Mouse (Mus musculus): ENCODE measurements around the gene Gabrr2. TPM values are rescaled to one million over a fixed set of nuclear protein-coding genes. Genes with fewer than 3 reads are reported as not detected.

Gene Gabrr2
- total RNA-seq (2021) = 1 to 10 TPM; 1.5 to 1.6 TPM

DNA sequence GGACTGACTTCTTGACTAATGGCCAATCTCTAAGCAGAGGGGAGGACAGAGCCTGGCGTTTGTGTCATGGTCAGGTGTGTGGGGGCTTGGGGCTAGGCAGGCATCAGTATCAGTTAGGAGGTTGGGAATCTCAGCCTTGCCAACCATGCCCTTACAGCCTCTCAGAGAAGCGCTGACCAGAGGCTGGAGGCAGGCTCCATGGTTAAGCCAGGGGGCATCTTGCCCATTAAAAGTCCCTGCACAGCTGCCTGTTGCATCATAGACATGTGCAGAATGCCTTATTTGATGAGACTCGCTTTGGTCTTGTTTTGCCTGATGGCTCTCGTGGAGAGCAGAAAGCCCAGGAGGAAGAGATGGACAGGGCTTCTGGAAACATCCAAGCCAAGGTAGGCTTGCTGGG is at the start of gene Gabrr2:
Gene Gabrr2, plus strand, starts transcription at position 19 of the 400 bp plus-strand sequence.
- DNase-seq (ENCODE audit: low spot score) = no peak
- intact Hi-C loops (cut with DNase I) = no loop called here

DNA sequence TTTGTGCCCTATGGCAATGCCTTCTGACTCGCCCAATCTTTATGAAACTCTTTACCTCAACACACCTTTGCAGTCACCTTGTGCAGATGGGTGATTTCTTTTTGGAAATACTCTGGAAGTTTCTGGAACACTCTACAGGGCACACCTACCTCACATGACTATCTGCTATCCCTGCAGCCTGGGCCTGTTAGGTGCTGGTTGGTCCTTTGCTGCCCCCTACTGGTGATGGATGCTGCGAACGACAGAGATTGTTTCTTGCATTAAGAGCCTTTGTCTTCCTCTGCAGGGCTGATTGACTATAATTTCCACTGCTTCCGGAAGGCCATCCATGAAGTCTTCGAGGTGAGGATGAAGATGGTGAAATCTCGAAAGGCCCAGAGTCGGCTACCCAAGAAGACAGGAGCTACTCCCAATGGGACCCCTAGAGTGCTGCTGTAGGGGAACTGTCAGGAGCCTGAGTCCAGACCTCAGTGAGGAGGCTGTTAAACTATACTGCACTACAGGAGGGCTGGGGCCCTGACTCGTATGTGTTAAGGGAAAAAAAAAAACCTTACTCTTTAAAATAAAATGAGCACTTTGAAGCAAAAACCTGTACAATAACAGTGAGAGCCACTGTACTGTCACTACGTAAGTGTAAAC is 44.3 kb upstream of the Gabrr2 start:
- peak; percentile 64 for DNase-seq (ENCODE audit: low spot score)
- intact Hi-C loops (cut with DNase I) = loop anchor here (5.0 to 10.0 kb wide), 3 partner anchors 99 to 364 kb away; partner anchors contain the start of gene Mdn1

DNA sequence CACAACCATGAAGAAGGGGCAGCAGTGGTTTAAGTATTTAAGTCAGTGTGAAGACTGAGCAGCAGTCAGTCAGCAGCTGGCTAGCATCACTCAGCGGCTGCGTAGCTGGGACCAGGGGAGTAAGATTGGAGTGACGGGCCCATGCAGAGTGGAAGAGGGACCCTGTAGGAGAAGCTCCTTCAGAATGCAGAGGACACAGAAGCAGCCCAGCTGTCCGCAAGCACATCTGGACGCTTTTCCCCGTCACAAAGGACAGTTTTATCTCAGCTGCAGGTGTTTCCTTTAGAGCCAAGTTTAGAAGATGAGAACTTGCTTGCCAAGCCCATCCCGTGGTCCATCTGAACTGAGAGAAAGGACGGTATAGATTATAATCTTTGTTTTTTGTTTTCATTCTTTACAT is 38.4 kb upstream of the Gabrr2 start:
- intact Hi-C loops (cut with DNase I) = no loop called here
- DNase-seq (ENCODE audit: low spot score) = no peak

DNA sequence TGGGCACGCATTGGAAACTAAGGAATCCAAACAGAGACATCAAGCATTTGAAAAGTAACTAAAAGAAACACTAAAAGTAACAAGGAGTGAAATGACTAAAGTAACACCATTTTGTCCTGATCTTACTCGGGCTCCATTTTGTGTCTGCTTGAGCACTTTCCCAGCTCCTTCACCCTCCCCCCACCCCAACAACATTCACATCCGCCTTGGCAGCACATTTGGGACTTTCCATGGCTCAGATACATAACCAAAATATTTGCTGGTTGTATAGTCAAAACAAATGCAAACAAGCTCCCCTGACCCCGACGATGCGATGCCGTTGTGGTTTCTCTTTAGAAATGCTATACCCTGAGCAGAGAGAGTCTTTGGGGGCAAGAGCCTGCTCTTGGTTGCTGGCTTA is 33.7 kb upstream of the Gabrr2 start:
- no peak for DNase-seq (ENCODE audit: low spot score)
- intact Hi-C loops (cut with DNase I) = no loop called here

DNA sequence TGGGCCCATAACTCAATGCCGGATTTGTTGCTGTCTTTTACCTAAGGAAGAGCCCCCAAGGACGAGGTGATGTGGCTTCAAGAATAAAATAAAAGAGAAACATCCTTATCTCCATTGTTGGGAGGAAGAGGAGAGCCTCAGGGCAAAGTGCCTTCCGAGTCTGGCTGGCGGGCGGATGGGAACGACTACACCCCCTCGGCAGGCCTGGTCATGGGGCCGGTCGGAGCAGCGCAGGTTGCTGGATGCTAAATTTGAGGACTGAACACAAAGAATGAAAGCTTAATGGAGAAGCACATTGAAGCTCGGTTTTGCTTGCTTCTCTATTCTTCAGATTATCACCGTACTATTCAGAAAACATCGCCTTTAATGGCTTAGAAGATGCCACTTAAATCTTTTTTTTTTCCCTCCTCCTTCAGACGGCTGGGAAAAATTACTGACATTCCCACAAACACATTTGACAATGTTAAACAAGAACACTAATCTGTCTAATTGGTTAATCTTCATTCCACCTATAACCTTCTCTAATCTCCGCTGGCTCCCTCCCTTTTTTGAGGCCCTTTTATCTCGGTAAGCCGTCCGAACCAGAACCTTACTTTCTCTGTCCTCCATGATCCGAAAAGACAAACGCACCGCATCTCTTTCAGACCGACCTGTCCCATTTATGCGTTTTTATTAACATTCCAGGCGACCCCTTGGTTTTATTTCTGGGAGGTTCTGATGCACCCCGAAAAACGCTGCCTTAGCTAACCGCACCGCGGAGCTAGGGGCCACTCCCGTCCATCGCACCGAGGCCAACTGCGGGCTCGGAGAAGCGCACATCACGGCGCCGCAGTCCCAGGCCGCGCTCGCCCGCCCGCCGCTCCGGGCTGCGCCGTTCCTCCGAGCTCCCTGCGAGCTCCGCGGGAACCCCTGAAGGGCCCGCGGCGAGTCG is 32.3 kb upstream of the Gabrr2 start:
- DNase-seq (ENCODE audit: low spot score) = no peak
- intact Hi-C loops (cut with DNase I) = loop anchor here (1.0 to 5.0 kb wide), 4 partner anchors 87 to 413 kb away; partner anchors contain the start of genes Casp8ap2 and Lyrm2

DNA sequence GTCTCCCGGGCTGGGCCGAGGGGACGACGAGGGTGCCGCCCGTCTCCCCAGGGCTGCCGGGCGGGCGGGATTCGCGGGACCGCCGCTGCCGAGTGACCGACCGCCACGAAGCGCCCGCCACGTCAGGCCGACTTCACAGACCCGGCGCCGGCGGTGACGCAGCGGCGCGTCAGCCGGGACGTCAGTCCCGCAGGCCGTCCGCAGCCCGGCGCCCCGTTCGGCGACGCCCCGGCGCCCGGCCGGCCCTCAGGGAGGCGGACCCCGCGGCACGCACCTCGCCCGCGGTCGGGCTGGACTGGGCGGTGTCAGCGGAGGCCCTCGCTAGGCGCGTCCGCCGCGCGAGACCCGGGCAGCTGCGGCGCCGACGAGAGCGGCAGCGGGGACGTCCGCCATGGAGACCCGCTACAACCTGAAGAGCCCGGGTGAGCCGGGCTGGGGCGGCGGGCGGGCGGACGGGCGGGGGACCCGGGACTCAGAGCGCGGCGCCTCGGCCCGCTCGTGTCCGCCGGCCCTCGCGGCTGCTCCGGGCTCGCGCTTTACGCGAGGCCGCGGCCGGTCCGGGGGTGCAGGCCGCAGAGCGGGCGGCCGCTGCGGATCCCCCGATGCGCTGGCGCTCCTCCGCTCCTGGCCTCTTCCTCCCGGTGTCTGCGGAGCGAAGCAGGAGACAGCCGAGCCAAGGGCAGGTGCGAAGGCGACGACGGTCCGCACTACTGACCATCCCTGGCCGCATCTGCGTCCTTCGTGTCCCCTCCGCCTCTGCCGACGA is 31.4 kb upstream of the Gabrr2 start, which contains the start of gene Ube2j1:
Gene Ube2j1, plus strand, starts transcription at position 222 of the 766 bp plus-strand sequence.
- intact Hi-C loops (cut with DNase I) = loop anchor here (1.0 to 5.0 kb wide), 4 partner anchors 86 to 414 kb away; partner anchors contain the start of genes Casp8ap2 and Lyrm2
- peak; percentile 92 for DNase-seq (ENCODE audit: low spot score)

DNA sequence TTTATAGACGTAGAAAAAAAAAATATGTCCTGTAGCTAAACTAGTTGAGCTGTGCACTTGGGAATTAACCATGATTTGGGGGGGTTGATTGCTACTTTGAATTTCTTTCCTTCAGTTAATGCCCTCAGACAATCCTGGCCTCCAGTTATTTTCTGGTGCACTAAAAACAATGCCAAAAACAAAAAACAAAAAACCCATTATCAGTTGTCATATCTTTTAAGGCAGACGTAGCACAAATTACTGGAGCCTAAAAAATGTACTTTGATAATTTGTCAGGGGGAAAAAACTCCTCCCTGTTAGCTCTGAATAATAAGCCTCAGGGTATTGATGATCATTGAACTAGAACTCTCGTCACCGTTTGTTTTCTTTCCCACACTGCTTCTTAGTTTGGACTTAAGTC is 30.8 kb upstream of the Gabrr2 start:
- intact Hi-C loops (cut with DNase I) = loop anchor here (5.0 kb wide), 3 partner anchors 85 to 415 kb away; partner anchors contain the start of genes Casp8ap2 and Lyrm2
- no peak for DNase-seq (ENCODE audit: low spot score)

DNA sequence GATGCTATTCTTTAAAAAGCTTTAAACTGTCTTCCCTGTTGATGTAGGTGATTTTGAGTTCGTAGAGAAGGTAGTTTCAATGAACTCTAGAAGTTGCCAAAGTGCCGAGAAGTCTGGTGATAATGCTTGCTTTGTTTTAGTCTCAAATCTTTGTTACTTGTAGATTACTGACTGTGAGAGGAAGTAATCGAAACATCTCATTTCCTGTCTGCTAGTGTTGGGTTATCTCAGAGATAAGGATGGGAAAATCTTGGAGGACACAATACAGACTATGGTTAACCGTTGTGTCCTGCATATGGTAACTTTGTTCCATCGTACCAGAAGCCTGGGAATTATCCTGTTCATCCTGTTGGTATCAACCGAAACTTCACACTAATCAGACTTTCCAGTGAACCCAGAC is 29.3 kb upstream of the Gabrr2 start:
- intact Hi-C loops (cut with DNase I) = loop anchor here (5.0 kb wide), 3 partner anchors 84 to 416 kb away; partner anchors contain the start of genes Casp8ap2 and Lyrm2
- DNase-seq (ENCODE audit: low spot score) = no peak

DNA sequence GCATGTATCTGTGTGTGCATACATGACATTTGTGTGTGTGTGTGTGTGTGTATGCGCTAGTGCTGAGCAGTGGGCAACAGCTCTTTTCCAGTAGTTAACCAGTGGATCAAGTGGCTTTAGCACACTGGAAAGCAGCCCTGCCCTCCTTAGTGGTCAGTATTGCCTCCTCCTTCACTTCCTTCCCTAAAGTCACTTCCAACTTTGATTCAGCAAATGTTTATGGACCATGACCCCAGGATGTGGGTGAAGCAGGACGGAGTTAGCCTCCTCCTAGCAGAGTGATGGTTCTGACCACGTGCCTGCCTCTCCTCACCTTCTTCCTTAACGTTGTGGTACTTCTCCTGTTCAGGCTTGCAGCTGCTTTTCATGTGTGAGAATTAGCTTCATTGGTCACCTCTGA is 23.0 kb upstream of the Gabrr2 start:
- no peak for DNase-seq (ENCODE audit: low spot score)
- intact Hi-C loops (cut with DNase I) = loop anchor here (5.0 kb wide), 1 partner anchor 383 kb away; the partner anchor contains the start of gene Mdn1

DNA sequence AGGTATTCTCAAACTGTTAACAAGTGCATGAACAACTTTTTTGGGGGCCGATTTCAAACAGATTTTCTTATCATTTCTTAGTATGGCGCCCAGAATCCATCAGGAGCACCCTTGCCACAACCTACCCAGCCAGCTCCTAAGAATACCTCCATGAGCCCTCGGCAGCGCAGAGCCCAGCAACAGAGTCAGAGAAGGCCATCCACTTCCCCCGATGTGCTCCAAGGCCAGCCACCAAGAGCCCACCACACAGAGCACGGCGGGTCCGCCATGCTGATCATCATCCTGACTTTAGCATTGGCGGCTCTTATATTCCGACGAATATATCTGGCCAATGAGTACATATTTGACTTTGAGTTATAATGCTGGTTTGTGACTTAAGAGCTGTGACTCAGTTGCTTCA is 13.2 kb upstream of the Gabrr2 start:
- intact Hi-C loops (cut with DNase I) = no loop called here

DNA sequence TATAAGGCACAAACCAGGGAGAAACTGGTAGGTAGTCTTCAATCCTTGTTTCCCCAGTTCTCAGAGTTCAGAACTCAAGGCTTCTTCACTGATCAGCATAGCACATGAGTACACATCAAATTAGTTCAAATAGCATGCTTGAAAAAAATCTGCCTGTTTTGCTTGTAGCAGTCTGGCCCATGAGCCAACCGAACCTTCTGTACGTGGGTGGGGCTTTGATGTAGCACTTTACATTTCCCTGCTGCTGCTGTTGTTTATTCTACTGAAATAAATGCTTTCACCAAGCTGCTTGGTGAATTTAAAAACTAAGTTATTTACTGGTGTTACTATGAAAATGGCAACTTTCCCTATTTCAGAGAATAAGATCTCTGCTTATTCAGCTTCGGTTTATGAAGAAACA is 10.7 kb upstream of the Gabrr2 start:
- DNase-seq (ENCODE audit: low spot score) = no peak
- intact Hi-C loops (cut with DNase I) = no loop called here

More for the DNA sequence above, 13.2 kb upstream of the Gabrr2 start:
- no peak for DNase-seq (ENCODE audit: low spot score)

DNA sequence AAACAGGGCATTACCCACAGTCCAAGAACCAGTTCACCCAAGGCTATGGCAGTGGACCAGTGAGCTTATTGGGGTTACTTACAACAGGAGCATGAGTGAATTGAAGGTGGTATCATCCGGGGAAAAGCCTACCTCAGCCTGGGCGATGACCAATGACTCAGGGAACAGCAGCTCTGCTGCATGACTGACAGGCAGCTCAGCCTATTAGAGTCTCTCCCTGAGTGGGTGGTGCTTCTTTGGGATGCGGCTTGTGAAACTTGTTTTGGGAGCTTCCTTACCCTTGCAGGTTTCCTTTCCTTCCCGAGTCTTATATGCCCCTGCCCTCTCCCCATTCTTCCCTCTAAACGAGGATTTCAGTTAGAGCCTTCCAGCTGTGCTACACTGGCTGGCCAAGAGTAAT is 10.1 kb upstream of the Gabrr2 start:
- intact Hi-C loops (cut with DNase I) = no loop called here
- DNase-seq (ENCODE audit: low spot score) = no peak

DNA sequence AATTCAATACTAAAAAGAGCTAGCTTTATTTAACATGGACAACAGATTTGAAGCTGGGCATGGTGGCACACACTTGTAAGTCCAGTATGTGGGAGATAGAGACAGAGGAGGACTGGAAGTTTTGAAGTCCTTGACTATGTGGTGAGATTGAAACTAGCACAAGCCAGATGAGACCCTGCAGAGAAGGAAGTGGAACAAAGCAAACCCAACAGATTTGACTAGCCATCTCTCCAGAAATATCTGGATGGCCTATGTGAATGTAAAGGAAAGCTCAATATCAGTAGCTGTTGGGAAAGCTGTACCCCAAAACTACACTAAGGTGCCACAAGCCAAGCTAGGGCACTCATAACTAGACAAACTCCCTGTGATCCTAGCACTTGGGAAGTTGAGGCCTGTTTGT is 8.4 kb upstream of the Gabrr2 start:
- DNase-seq (ENCODE audit: low spot score) = no peak
- intact Hi-C loops (cut with DNase I) = no loop called here

DNA sequence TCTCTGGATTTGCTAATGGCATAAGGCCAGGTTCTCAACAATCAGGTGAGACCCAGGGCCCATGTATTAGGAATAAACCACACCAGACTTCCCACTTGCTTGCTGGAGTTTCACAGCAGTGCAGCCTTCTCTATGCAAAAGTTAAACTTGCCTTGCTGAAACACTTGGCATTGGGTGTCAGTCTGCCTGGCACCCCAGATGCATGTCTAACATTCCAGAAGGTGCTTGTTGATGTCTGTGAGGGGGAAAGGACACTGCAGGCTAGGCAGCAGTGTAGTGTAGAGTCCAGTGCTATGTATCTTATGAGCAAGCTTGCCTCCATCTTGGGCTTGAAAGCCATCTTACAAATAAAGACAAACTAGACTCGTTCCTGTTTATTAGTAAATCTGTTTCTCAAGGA is 6.5 kb upstream of the Gabrr2 start:
- intact Hi-C loops (cut with DNase I) = no loop called here
- DNase-seq (ENCODE audit: low spot score) = no peak

DNA sequence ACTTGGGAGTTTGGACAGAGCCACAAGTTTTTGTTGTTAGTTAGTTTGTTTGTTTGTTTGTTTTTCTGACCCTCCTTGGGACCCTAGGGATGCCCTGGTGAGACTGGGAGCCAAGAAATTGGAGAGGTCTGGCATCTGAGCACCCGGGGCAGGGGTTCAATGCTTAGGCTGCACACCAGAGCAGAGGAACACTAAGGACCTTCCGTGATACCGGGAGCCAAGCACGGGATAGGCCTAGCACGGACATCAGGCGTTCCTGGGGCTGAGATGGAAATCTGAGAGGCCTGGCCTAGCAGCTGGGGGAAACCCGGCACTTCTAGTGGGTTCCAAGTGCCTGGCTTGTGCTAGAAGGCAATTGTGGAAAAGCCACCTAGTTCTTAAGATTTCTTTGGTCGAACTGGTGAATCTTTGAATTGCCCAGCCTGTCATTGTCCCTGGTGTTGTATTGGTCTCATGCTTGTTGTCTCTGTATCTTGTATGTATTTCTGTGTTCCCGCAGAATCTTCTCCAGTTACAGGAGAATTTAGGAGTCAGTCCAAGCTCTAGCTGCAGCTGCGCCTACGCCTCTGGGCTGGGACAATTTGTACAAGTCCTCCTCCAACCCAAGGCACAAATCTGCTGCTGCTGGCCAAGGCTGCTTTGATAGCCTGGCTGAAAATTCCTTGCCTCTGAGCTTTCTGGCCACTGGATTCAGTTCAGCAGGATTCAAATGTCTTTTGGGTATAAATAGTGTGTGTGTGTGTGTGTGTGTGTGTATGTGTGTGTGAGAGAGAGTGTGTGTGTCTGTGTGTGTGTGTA is 4.7 kb upstream of the Gabrr2 start:
- intact Hi-C loops (cut with DNase I) = no loop called here
- DNase-seq (ENCODE audit: low spot score) = peak; percentile 76

DNA sequence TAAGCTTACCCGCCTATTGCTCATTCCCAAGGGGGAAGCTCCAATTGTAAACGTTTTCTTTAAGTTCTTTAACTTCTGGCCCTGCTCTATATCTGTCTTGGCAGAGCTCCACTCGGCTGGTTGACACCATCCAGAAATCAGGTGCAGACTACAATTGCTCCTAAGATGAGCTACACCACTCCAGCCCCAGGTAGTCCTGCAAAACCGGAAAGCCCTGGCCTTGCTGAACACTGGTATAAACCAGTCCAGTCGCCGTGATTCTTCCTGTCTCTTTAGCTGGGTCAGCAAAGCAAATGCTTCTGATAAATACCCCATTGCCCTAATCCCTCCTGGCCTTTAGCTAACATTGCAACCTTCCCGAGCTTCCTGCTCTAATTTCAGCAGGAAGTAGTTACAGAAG is 1.6 kb upstream of the Gabrr2 start:
- DNase-seq (ENCODE audit: low spot score) = no peak
- intact Hi-C loops (cut with DNase I) = no loop called here

DNA sequence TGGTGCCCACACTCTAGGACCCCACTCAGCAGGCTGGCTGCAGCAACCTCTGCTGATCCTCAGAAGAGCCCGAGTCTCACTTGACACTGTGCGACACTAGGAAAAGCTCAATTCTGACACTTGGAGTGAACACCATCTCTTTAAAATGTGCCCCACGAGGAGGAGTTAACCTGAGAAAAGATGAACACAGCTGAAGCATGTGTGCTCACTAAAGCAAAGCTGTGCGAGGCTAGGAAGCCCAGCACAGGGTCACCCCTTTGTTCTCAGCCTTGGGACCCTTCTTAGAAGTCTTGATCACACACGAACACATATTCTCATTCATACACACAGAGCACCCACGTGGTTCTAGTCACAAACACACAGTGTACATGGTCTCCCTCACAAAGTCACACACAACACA is 2.2 kb downstream of the Gabrr2 start:
- no peak for DNase-seq (ENCODE audit: low spot score)
- intact Hi-C loops (cut with DNase I) = no loop called here

DNA sequence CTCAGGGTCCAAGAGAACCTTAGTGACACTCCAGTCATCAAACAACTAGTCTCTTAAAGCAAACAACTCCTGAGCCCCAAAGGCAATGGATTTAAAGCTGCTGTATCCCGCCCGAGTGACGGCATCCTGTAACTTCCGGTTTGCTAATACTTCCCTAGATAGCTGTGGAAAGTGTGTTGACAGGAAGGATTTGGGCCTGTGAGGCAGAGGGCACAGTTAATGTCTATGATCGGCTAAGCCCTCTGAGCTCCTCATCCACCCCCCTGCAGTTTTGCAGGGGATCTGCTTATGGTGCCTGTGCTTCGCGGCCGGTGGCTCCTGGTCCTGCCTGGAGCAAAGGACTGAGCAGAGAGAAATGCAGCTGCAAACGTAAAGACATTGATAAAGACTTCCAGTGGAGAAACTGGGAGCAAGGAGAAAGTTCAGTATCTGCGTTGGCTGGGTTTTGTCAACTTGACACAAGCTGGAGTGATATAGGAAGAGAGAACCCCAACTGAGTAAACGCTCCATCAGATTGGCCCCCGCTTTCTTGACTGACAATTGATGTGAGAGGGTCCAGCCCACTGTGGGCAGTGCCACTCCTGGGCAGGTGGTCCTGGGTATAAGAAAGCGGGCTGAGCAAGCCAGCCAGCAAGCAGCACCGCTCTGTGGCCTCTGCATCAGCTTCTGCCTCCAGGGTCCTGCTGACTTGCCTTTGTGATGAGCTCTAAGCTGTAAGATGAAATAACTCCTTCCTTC is 3.6 kb downstream of the Gabrr2 start:
- intact Hi-C loops (cut with DNase I) = no loop called here

DNA sequence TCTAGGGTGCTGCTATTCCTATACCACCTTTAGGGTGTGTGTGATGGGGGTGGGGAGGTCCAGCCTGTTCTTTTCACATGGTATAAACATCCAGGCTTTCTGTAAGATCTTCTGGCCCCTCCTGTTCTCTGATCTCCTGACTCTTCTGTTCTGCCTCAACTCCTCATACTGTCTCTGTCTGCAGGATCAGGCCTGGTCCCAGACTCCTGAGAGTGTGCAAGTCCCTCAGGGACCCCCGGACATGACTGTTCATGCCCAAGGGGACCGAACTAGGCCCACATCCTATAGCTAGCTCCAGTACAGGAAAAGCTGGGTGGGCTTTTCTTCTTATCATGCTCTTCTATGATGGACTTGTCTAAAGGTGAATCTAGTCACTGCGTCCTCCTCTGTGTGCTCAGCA is 4.5 kb downstream of the Gabrr2 start:
- intact Hi-C loops (cut with DNase I) = no loop called here

More for the DNA sequence above, 3.6 kb downstream of the Gabrr2 start:
- DNase-seq (ENCODE audit: low spot score) = no peak

More for the DNA sequence above, 4.5 kb downstream of the Gabrr2 start:
- no peak for DNase-seq (ENCODE audit: low spot score)

Data from heart, postnatal 25 days (tissue).